ENCODE assay signal across 11 mouse cellular contexts in genomic region chr6:88355866-88356265, GRCm38 (mm10).
"Had no signal": no experiment of that assay in that cellular context is flagged by ENCODE, and none has a peak within 500 bp of the region (broad histone marks: within the 10 kb centered on the region; RNA-seq: fewer than 3 reads in every experiment).

No protein-coding gene starts in this region.

- H3K27me3 ChIP-seq: liver, embryonic 15.5 days; midbrain, embryonic 13.5 days; stomach, embryonic 15.5 days had no signal

- H3K4me2 ChIP-seq: liver, embryonic 11.5 days; liver, embryonic 15.5 days; midbrain, embryonic 13.5 days; stomach, embryonic 15.5 days had no signal

- H3K9ac ChIP-seq: liver, embryonic 15.5 days; midbrain, embryonic 13.5 days; stomach, embryonic 15.5 days had no signal

- H3K4me1 ChIP-seq: liver, embryonic 15.5 days; midbrain, embryonic 13.5 days; stomach, embryonic 15.5 days had no signal

- ATAC-seq: lung, postnatal 0 days; midbrain, embryonic 13.5 days had no signal

- H3K27ac ChIP-seq: liver, embryonic 15.5 days; midbrain, embryonic 13.5 days; stomach, embryonic 15.5 days had no signal

- H3K9me3 ChIP-seq: liver, embryonic 15.5 days; midbrain, embryonic 13.5 days; stomach, embryonic 15.5 days had no signal

- DNase-seq: kidney, postnatal 10 days; left cerebral cortex, postnatal 4 days; lung, adult 2 months; lung, postnatal 36 days; right cerebral cortex, postnatal 14 days; thymus, postnatal 4 days had no signal

- H3K4me3 ChIP-seq: liver, embryonic 15.5 days; midbrain, embryonic 13.5 days; stomach, embryonic 15.5 days had no signal

- H3K36me3 ChIP-seq: stomach, embryonic 15.5 days had no signal
